Mouse (Mus musculus) C2C12 (cell line): Measurements from ENCODE around the gene Catsperg1. TPM values are rescaled to one million over a fixed set of nuclear protein-coding genes. Genes with fewer than 3 reads are reported as not detected.

ENCODE experiments used
- H3K27me3 ChIP-seq: one replicate; pipeline ENCODE4 v1.6.1; 2011; ENCODE audit not compliant: control insufficient read depth, insufficient read depth, insufficient read length
- H3K36me3 ChIP-seq: one replicate; pipeline ENCODE4 v1.6.1; 2011; ENCODE audit not compliant: control insufficient read depth, insufficient read depth
- H3K4me3 ChIP-seq: one replicate; pipeline ENCODE4 v1.5.1; 2011; ENCODE audit warnings: mild to moderate bottlenecking, control low read depth; ENCODE audit not compliant: poor library complexity, insufficient read depth, severe bottlenecking
- H3K79me2 ChIP-seq: one replicate; pipeline ENCODE4 v1.6.1; 2011; ENCODE audit not compliant: control insufficient read depth, insufficient read depth
- H3K79me3 ChIP-seq: one replicate; pipeline ENCODE4 v1.6.1; 2011; ENCODE audit warnings: low read depth, control low read depth
- H3ac ChIP-seq: one replicate; pipeline ENCODE3; 2011; ENCODE audit warnings: low read depth; ENCODE audit not compliant: control insufficient read depth, insufficient read length
- CEBPB ChIP-seq: IDR thresholded peaks from one replicate; pipeline ENCODE4 v1.6.1; 2011; ENCODE audit warnings: low read depth, mild to moderate bottlenecking, control low read depth, moderate library complexity
- CTCF ChIP-seq: IDR thresholded peaks from one replicate; pipeline ENCODE4 v1.5.1; 2011; ENCODE audit not compliant: control insufficient read depth, insufficient read depth, insufficient read length
- FOSL1 ChIP-seq: IDR thresholded peaks from one replicate; pipeline ENCODE4 v1.8.0; 2011; ENCODE audit warnings: mild to moderate bottlenecking, low read length; ENCODE audit not compliant: poor library complexity, insufficient read depth, severe bottlenecking
- MAX ChIP-seq: IDR thresholded peaks from one replicate; pipeline ENCODE4 v1.6.1; 2011; ENCODE audit warnings: mild to moderate bottlenecking, control low read depth
- MYOD1 ChIP-seq: IDR thresholded peaks from one replicate; pipeline ENCODE4 v1.6.1; 2011; ENCODE audit warnings: low read depth; ENCODE audit not compliant: control insufficient read depth, insufficient read length
- MYOG ChIP-seq: IDR thresholded peaks from one replicate; pipeline ENCODE4 v1.6.1; 2011; ENCODE audit not compliant: control insufficient read depth, insufficient read length; ENCODE audit errors: extremely low read depth
- USF1 ChIP-seq: IDR thresholded peaks from one replicate; pipeline ENCODE4 v1.6.1; 2011; ENCODE audit warnings: low read depth, mild to moderate bottlenecking, control low read depth, moderate library complexity
- polyA plus RNA-seq: library from polyadenylated mRNA; unstranded; fragments of >200 nt; fragmentation: generic; extraction: Trizol; gene quantifications from one replicate; pipeline ENCODE4 v1.2.1, GENCODE M21; 2012; ENCODE audit warnings: missing spikeins

The Catsperg1 gene
- polyA plus RNA-seq, 1 experiment: not detected

DNA sequence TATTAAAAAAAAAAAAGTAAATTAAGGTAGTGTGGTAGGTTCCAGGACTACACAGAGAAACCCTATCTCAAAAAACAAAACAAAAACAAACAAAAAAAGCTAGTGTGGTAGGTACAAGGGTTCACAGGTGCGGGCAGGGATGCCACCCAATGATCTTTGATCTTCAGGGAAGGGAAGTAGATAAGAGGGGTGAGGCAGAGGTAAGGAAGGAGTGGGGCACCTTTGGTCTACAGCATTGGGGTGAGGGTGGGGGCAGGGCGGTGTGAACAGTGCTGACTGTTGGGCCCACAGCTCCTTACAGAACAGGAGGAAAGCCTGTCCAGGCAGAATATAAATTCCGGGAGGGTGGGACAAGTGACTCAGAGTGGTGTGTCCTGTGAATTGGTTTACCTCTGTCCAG is 37.3 kb upstream of the Catsperg1 start:
- no peaks in the 10 kb centered on the region for H3K79me3 ChIP-seq
- peaks cover 12% of the 10 kb centered on the region for H3K79me2 ChIP-seq
- H3K36me3 ChIP-seq: peaks cover 6% of the 10 kb centered on the region
- H3K4me3 ChIP-seq: no peak overlapping the region
- H3K27me3 ChIP-seq: no peaks in the 10 kb centered on the region
- no peak overlapping the region for H3ac ChIP-seq
- TF ChIP-seq MYOG: no peak
- TF ChIP-seq CTCF: no peak
- no peak for TF ChIP-seq FOSL1
- TF ChIP-seq MYOD1: no peak
- no peak for TF ChIP-seq CEBPB
- TF ChIP-seq USF1: no peak
- no peak for TF ChIP-seq MAX

DNA sequence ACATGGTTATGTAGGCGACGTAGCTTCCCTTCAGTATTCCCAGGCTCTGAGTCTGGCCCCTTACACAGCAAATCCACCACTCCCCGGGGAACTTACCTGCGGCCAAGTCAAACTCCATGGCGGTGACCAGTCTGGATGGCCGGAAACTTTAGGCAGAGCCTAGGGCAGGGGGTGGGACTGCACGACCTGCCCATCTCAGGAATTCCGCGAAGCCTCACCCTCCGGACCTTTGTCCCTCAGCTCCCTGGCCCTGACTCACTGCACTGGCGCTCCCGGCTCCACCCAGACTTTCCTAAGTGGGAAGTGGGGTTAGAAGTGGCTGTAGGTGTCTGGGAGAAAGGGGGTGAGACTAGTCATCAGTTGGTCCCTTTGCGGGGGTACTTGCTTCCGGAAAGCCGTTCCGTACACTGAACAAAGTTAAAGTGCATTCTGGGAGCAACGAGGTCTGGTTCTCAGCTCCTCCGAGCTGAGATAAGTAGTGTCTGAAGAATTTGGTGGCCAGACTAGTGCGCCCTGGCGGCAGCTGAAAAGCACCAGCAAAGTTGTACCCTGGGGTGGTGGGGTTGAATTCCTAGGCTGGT is 34.5 kb upstream of the Catsperg1 start, which contains the start of gene 2200002D01Rik:
2200002D01Rik (minus strand) TSS at position 206 of the 581 bp plus-strand sequence.
- H3K4me3 ChIP-seq: peak within 1 kb of the TSS; percentile 33
- H3K79me3 ChIP-seq: no peaks in the 10 kb centered on the region
- peaks cover 12% of the 10 kb centered on the region for H3K79me2 ChIP-seq
- TF ChIP-seq CTCF (no peak), CEBPB (no peak), MAX (no peak), MYOD1 (no peak), MYOG (no peak), USF1 (no peak), FOSL1 (no peak)
- H3K27me3 ChIP-seq: no peaks in the 10 kb centered on the region
- H3K36me3 ChIP-seq: peaks cover 6% of the 10 kb centered on the region
- peak within 1 kb of the TSS; percentile 34 for H3ac ChIP-seq

DNA sequence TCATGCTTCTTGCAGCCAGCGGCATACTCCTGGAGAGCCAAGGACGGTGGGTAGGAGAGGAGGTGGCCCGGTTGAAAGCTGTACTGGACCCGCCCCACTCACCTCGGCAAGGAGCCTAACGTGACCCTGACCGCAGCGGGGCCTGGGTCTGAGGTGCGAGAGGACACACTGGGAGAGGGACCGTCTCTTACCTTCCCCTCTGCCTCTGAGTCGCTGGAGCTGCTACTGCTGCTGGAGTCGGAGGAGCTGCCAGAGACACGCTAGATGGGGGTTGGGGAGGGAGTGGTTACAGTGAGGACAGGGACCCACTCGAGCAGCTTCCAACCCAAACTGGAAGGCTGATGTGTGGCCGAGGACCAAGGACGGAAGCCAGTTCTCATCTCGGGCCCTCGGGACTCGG is 33.9 kb upstream of the Catsperg1 start:
- Histone ChIP-seq H3ac (peak overlapping the region; percentile 34), H3K4me3 (peak overlapping the region; percentile 33), H3K79me2 (peaks cover 12% of the 10 kb centered on the region), H3K36me3 (peaks cover 6% of the 10 kb centered on the region), H3K27me3 (no peaks in the 10 kb centered on the region), H3K79me3 (no peaks in the 10 kb centered on the region)
- TF ChIP-seq CTCF: no peak
- TF ChIP-seq USF1: no peak
- TF ChIP-seq CEBPB: no peak
- TF ChIP-seq MYOD1: no peak
- no peak for TF ChIP-seq MAX
- no peak for TF ChIP-seq MYOG
- TF ChIP-seq FOSL1: no peak

DNA sequence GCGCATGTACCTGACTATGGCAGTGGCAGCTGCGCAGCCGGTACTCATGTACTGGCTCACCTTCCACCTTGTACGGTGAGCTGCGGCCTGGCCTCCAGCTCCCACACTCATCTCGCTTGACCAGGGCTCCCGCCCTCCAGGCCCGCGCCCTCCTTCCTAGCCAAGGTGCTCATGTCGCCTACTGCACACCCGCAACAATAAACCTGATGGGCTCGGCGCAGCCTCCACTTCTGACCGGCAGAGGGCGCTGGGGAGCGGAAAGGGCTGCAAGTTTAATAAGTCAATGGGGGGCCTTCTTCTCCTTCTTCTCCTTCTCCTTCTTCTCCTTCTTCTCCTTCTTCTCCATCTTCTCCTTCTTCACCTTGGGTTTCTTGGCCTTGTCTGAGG is 33.5 kb upstream of the Catsperg1 start:
- peak; percentile 80 for TF ChIP-seq CTCF
- TF ChIP-seq MAX: no peak
- Histone ChIP-seq H3K79me3 (no peaks in the 10 kb centered on the region), H3K36me3 (peaks cover 6% of the 10 kb centered on the region), H3K79me2 (peaks cover 12% of the 10 kb centered on the region), H3K4me3 (peak overlapping the region; percentile 33), H3K27me3 (no peaks in the 10 kb centered on the region), H3ac (peak overlapping the region; percentile 34)

DNA sequence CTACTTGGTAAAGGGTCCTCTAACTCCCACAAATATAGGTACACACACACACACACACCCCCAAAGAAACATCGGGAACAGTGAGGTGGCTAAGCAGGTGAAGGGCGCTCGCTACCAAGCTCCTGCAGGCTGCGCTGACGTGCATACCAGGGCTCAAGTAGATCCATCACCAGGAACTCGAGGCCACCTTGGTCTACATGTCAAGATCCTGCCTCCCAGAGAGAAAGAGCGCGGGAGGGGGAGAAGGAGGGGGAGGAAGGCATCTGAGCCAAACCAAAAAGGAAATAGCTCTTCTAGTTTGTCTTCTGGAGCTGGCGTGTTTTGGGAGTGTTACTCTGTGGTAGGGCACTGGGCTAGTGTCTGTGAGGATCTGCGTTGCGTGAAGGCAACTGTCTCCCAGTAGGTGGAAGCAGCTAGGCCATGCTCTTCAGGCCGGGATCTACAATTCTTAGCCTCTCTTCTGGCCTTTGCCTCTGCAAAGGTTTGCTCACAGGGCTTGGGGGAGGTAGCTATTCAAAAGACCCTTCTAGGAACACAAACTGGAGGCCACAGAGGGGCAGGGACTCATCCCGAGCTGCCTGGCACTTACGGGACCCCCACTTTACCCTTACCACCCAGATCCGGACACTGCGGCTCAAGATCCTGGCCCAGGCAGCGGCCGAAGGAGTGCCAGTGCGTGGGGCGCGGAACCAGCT is 32.9 kb upstream of the Catsperg1 start:
- peaks cover 6% of the 10 kb centered on the region for H3K36me3 ChIP-seq
- peak overlapping the region; percentile 21 for H3ac ChIP-seq
- H3K27me3 ChIP-seq: no peaks in the 10 kb centered on the region
- no peak overlapping the region for H3K4me3 ChIP-seq
- no peaks in the 10 kb centered on the region for H3K79me3 ChIP-seq
- TF ChIP-seq CEBPB (no peak), MYOG (no peak), CTCF (no peak), USF1 (no peak), MYOD1 (no peak), MAX (no peak), FOSL1 (no peak)
- H3K79me2 ChIP-seq: peaks cover 12% of the 10 kb centered on the region

DNA sequence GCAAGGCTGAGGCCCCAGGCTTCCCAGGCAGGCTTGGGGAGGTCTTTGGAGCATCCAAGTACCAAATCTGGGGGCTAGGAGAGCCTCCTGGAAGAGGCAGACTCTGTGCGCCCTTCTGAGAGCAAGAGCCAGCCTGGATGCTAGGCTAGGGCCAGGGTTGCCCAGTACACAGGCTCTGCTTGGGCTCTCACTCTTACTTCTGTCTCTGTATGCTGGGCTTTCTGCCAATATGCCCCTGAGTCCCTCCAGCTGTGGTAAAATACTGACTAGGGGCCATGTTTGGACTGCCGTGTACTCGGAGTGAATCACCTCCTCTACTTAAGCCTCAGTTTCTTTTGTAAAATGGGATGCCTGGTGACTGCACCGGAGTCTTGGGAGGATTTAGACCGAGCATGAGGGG is 32.2 kb upstream of the Catsperg1 start:
- no peak for TF ChIP-seq MYOD1
- Histone ChIP-seq H3K4me3 (no peak overlapping the region), H3K36me3 (peaks cover 6% of the 10 kb centered on the region)

More for the DNA sequence above, 32.2 kb upstream of the Catsperg1 start:
- H3K79me3 ChIP-seq: no peaks in the 10 kb centered on the region
- no peaks in the 10 kb centered on the region for H3K27me3 ChIP-seq
- H3ac ChIP-seq: no peak overlapping the region
- H3K79me2 ChIP-seq: peaks cover 12% of the 10 kb centered on the region
